Mouse (Mus musculus): ENCODE results near the gene Kidins220. TPM values are rescaled to one million over a fixed set of nuclear protein-coding genes. Genes with fewer than 3 reads are reported as not detected.

The Kidins220 gene
- polyA plus RNA-seq, 1 experiment = 7.2 TPM

DNA sequence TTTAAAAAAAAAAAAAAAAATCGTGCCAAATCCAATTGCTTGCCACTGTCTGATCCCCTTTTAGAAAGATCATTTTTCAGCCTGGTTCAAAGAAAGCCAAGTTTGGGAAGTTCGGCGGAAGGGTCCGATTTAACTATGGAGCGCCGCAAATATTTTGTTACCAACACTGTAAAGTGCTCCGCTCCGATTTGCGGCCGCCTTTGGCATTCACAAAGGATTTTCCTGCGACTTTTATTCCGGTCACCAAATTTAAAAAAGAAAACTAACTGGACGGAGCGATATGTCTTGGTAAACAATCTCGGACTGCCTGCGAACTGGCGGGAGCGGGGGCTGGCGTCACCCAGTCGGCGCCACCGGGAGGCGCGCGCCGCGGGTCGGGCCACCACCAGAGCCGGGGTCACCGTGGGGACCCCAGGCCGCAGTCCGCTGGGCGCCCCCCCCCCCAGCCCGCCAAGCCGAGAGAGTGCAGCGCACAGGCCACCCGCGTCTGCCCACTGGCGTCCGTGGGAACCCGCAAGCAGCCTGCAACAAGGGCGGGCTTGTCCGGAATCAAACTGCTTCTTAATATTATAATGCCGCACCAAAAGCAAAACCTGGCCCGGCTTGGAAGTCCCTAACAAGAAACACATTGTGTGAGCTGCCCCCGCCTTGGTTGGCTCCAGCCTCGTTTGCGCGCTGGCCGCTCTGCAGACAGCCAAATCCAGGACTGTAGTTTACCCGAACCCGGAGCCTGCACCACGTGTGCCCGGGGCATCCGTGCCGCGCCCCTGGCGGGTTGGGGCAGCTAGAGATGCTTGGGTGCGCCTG, 125.9 kb downstream of the Kidins220 start:
- peaks cover 8% of the 10 kb centered on the region; the same call in 1 of the 2 replicates for H3K9me3 ChIP-seq
- H3K4me3 ChIP-seq (replicated peaks) = peak overlapping the region; percentile 91
- H3K27me3 ChIP-seq (replicated peaks) = peaks cover 77% of the 10 kb centered on the region

DNA sequence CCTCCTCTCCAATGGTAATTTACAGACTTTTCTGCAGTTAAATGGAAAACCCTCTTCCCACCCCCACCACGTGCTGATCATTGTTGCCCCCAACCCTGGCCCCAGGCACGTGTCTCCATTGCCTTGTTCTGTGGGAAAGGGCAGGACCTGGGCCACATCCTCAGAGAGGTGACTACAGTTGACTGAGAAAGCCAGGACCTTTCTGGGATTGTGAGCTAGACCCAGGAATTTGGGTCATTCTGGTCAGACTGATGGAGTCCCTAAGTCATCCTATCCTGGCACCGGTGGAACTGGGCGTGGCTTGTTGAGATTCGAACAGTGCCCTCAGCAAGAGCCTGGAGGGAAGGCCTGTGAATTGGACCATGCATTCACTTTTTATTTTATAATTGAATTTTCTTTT, 126.7 kb downstream of the Kidins220 start:
- Histone ChIP-seq H3K4me3 (replicated peaks) (no peak overlapping the region), H3K36me3 (replicated peaks; ENCODE audit: low read length) (no peaks in the 10 kb centered on the region), H3K9me3 (peaks cover 8% of the 10 kb centered on the region; the same call in 1 of the 2 replicates), H3K4me1 (peaks cover 50% of the 10 kb centered on the region), H3K27me3 (replicated peaks) (peaks cover 83% of the 10 kb centered on the region)
- TF ChIP-seq FLI1 (IDR thresholded peaks at IDR 0.05; ENCODE audit: low read length) (no peak), GATA1 (IDR thresholded peaks at IDR 0.05; ENCODE audit: borderline replicate concordance, low read length) (no peak)

More for the DNA sequence above, 125.9 kb downstream of the Kidins220 start:
- H3K36me3 ChIP-seq (replicated peaks; ENCODE audit: low read length) = no peaks in the 10 kb centered on the region
- no peak for TF ChIP-seq GATA1 (IDR thresholded peaks at IDR 0.05; ENCODE audit: borderline replicate concordance, low read length)
- TF ChIP-seq FLI1 (IDR thresholded peaks at IDR 0.05; ENCODE audit: low read length) = no peak
- H3K4me1 ChIP-seq = peaks cover 55% of the 10 kb centered on the region

DNA sequence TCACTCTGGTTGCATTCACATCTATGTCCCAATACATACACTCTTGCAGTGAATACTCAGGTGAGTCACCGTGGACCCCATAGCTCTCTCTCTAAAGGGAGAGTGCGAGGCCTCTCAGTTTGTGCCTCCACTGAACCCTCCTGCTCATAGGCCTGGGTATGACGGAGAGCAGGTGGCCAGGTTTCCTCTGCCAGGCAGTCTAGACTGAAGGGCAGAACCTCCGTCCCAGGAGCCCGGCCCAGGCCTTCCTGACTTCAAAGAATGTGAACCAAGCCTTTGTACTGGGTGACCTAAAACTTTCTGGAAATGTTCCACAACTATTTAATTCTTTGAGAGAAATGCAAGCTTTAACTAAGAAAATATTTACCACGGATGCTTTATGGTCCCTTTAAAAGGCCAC, 129.2 kb downstream of the Kidins220 start:
- Histone ChIP-seq H3K36me3 (replicated peaks; ENCODE audit: low read length) (no peaks in the 10 kb centered on the region), H3K27me3 (replicated peaks) (peaks cover 83% of the 10 kb centered on the region), H3K4me3 (replicated peaks) (no peak overlapping the region), H3K4me1 (peaks cover 31% of the 10 kb centered on the region), H3K9me3 (peaks cover 8% of the 10 kb centered on the region; the same call in 1 of the 2 replicates)
- TF ChIP-seq GATA1 (IDR thresholded peaks at IDR 0.05; ENCODE audit: borderline replicate concordance, low read length) = no peak
- no peak for TF ChIP-seq FLI1 (IDR thresholded peaks at IDR 0.05; ENCODE audit: low read length)

DNA sequence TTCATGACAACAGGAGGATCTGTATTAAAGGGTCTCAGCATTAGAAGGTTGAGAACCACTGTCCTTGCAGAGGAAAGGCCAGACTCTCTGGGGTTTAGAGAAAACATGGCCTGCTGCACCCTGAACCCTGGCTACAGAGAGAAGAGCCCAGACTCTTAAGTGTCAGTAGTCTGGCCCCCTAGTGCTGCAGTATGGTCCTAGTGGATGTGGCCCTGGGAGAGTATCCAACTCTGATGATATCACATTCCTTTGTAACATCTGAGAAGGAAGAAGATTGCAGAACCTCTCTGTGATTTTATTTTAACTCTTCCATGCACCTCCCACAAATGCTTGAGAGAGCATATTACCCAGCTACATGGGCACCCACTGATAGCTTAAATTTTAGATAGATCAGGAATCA, 129.8 kb downstream of the Kidins220 start:
- Histone ChIP-seq H3K4me3 (replicated peaks) (no peak overlapping the region), H3K9me3 (peaks cover 8% of the 10 kb centered on the region; the same call in 1 of the 2 replicates), H3K4me1 (peaks cover 30% of the 10 kb centered on the region), H3K36me3 (replicated peaks; ENCODE audit: low read length) (no peaks in the 10 kb centered on the region), H3K27me3 (replicated peaks) (peaks cover 78% of the 10 kb centered on the region)
- no peak for TF ChIP-seq GATA1 (IDR thresholded peaks at IDR 0.05; ENCODE audit: borderline replicate concordance, low read length)
- TF ChIP-seq FLI1 (IDR thresholded peaks at IDR 0.05; ENCODE audit: low read length) = no peak

DNA sequence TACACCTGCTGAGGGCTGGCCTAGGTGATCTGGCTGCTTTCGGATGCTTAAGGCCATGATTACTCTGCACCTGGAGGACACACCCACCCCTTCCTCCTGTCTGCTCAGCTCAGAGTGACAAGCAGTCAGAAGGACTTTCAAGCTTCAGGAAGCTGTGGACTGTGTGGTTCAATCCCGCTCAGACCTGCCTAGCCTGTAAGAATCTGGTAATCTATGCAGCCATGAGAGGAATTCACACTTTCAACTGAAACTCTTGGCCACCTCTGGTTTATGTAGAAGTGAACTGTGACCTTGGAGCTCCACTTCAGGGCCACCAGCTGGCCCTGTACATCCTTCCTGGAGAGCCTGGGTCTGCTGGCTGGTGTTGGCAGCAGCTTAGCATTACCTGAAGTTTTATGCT, 134.1 kb downstream of the Kidins220 start:
- peaks cover 39% of the 10 kb centered on the region for H3K27me3 ChIP-seq (replicated peaks)
- peaks cover 4% of the 10 kb centered on the region for H3K36me3 ChIP-seq (replicated peaks; ENCODE audit: low read length)
- no peak for TF ChIP-seq GATA1 (IDR thresholded peaks at IDR 0.05; ENCODE audit: borderline replicate concordance, low read length)
- no peak for TF ChIP-seq FLI1 (IDR thresholded peaks at IDR 0.05; ENCODE audit: low read length)
- peaks cover 34% of the 10 kb centered on the region for H3K4me1 ChIP-seq
- no peak overlapping the region for H3K4me3 ChIP-seq (replicated peaks)
- H3K9me3 ChIP-seq = peaks cover 19% of the 10 kb centered on the region

DNA sequence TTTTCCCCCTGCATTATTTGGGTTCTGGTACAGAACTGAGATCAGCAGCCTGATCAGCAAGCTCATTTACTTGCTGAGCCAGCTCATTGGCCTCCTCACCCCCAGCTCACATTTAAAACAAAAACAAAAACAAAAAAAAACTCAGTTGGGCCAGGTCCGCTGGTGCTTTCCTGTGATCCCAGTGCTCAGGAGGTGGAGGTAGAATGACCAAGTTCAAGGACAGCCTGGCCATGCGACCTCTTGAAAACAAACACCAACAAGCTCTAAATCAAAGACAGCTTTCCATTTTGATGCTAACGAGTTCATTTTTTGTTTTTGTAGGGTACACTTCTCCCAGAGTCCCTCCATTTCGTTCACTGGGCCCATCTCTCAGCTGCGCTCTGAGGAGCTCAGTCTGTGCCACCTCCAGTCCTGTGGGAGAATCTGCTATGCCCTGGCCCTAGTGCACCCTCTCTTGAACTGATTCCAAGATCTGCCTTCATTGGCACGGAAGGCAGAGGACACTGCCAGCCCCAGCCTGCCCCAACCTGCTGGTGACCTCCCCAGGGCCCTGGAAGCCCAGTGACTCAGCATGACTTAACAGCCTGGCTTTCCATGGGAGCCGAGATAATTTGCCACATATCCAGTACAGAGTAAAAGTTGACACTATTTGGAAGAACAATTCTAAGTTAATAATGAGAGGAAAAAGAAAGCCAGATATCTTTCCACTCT, 135.4 kb downstream of the Kidins220 start:
- Histone ChIP-seq H3K4me1 (peaks cover 34% of the 10 kb centered on the region), H3K9me3 (peaks cover 28% of the 10 kb centered on the region), H3K4me3 (replicated peaks) (peak overlapping the region; percentile 47), H3K27me3 (replicated peaks) (peaks cover 33% of the 10 kb centered on the region), H3K36me3 (replicated peaks; ENCODE audit: low read length) (peaks cover 4% of the 10 kb centered on the region)
- TF ChIP-seq FLI1 (IDR thresholded peaks at IDR 0.05; ENCODE audit: low read length) (no peak), GATA1 (IDR thresholded peaks at IDR 0.05; ENCODE audit: borderline replicate concordance, low read length) (no peak)

DNA sequence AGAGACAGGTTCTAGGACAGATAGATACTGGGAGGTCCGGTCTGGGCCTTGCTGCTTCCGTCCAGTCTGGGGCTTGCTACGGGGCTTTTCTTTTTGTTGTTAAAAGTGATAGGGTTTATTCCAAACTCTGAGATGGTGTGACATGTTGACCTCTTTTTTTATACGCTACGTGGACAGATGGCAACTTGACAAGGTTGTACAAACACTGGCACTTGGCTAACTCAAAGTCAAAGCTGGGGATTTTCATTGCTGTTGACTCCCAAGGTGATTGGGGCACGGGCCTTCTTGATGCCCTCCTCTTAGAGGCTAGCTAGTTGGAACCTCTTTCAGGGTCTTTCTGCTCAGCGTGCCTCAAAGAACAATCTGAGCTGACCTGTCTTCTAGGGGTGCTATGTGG, 136.0 kb downstream of the Kidins220 start:
- peaks cover 4% of the 10 kb centered on the region for H3K36me3 ChIP-seq (replicated peaks; ENCODE audit: low read length)
- H3K4me3 ChIP-seq (replicated peaks) = no peak overlapping the region
- H3K9me3 ChIP-seq = peaks cover 28% of the 10 kb centered on the region
- peaks cover 30% of the 10 kb centered on the region for H3K27me3 ChIP-seq (replicated peaks)
- H3K4me1 ChIP-seq = peaks cover 34% of the 10 kb centered on the region
- TF ChIP-seq FLI1 (IDR thresholded peaks at IDR 0.05; ENCODE audit: low read length) (no peak), GATA1 (IDR thresholded peaks at IDR 0.05; ENCODE audit: borderline replicate concordance, low read length) (no peak)

Other genes with a start within 250 kb of the Kidins220 start
- 1.6 and 3.3 TPM in 2 replicates for gene Mboat2, start 144.0 kb upstream of the Kidins220 start, polyA plus RNA-seq (2012; ENCODE audit: insufficient read depth, low replicate concordance)
- gene Id2, start 122.2 kb downstream of the Kidins220 start, polyA plus RNA-seq (2012; ENCODE audit: insufficient read depth, low replicate concordance) = 8.1 TPM in 1 of 2 replicates, not detected in the other

All from megakaryocyte, embryonic 14.5 days (primary cell).